Mouse (Mus musculus) limb, embryonic 14.5 days (tissue): ENCODE measurements at regions not wholly inside any gene's neighbourhood (a gene's known extent, or its start where the extent isn't known, plus 50 kb on each side); places are given as distances from the start of the nearest gene placed in this dataset.

Experiments used
- ATAC-seq: fragments of 200-750 bp; cut with Nextera tagmentation; 2 replicates; pipeline ENCODE4 v1.8.0; 2017; ENCODE audit warnings: low read depth, moderate number of reproducible peaks, moderate TSS enrichment; ENCODE audit not compliant: low FRiP score
- DNase-seq: peaks from one replicate; pipeline ENCODE4 v3.0.0-alpha.2; 2015; ENCODE audit warnings: low spot score
- H3K27ac ChIP-seq: fragments of 300-500 bp; sonication (generic); replicated peaks from 2 replicates; pipeline ENCODE4 v1.5.1; 2014; ENCODE audit warnings: low read depth, mild to moderate bottlenecking, low read length, moderate library complexity, mixed read lengths
- H3K27me3 ChIP-seq: fragments of 300-500 bp; sonication (generic); 2 replicates; pipeline ENCODE4 v1.6.1; 2014; ENCODE audit warnings: low read length, mixed read lengths; ENCODE audit not compliant: control insufficient read depth, insufficient read depth
- H3K36me3 ChIP-seq: fragments of 300-500 bp; sonication (generic); 2 replicates; pipeline ENCODE4 v1.6.1; 2014; ENCODE audit warnings: mild to moderate bottlenecking, low read length, moderate library complexity, mixed read lengths; ENCODE audit not compliant: control insufficient read depth, insufficient read depth
- H3K4me1 ChIP-seq: fragments of 300-500 bp; sonication (generic); 2 replicates; pipeline ENCODE4 v1.6.1; 2014; ENCODE audit warnings: antibody characterized with exemption, low read length, mixed read lengths; ENCODE audit not compliant: control insufficient read depth, insufficient read depth
- H3K4me2 ChIP-seq: fragments of 300-500 bp; sonication (generic); replicated peaks from 2 replicates; pipeline ENCODE4 v1.6.1; 2014; ENCODE audit warnings: low read depth, mild to moderate bottlenecking, low read length, moderate library complexity; ENCODE audit not compliant: severe bottlenecking
- H3K4me3 ChIP-seq: fragments of 300-500 bp; sonication (generic); replicated peaks from 2 replicates; pipeline ENCODE4 v1.5.1; 2014; ENCODE audit warnings: low read length
- H3K9ac ChIP-seq: fragments of 300-500 bp; sonication (generic); 2 replicates; pipeline ENCODE4 v1.6.1; 2014; ENCODE audit warnings: mild to moderate bottlenecking, low read depth, low read length, moderate library complexity; ENCODE audit not compliant: severe bottlenecking
- H3K9me3 ChIP-seq: fragments of 300-500 bp; sonication (generic); 2 replicates; pipeline ENCODE4 v1.6.1; 2016; ENCODE audit warnings: low read length; ENCODE audit not compliant: control insufficient read depth
- POLR2A ChIP-seq: fragments of 200-500 bp; IDR thresholded peaks from 2 replicates; pipeline ENCODE4 v1.8.0; 2012; ENCODE audit warnings: inconsistent platforms, mild to moderate bottlenecking, moderate library complexity, borderline replicate concordance; ENCODE audit not compliant: insufficient read depth, insufficient read length; ENCODE audit errors: extremely low read depth
- WGBS: fragments of 180-500 bp; shearing (Covaris S2); extraction: QIAGEN DNeasy Blood & Tissue Kit; methylation state at CpG from one replicate; pipeline ENCODE4 v1.1.7; 2014; 5-methylcytosine and 5-hydroxymethylcytosine counted together

DNA sequence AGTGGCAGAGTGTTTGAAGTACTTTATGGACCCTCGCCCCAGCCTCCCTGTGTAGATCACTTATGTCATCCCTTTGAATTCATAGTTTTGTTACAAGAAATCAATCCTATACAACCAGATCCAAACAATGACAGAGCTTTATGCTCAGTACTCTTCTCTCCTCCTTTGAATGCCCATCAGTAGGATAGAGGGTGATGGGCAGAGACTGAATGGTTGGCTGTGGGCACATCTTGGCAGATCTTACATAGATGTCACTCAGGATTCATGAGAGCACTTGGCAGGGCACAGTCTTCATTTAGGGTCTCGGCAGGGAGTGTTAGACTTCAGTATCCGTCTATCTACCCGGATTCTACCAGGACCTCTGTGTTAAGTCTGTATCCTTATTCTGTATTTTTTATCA is 103.6 kb downstream of the Bach1 start:
- peaks cover under 1% of the 10 kb centered on the region for H3K4me1 ChIP-seq
- 90% methylated on average over 4 of the region's 4 CpGs for WGBS

DNA sequence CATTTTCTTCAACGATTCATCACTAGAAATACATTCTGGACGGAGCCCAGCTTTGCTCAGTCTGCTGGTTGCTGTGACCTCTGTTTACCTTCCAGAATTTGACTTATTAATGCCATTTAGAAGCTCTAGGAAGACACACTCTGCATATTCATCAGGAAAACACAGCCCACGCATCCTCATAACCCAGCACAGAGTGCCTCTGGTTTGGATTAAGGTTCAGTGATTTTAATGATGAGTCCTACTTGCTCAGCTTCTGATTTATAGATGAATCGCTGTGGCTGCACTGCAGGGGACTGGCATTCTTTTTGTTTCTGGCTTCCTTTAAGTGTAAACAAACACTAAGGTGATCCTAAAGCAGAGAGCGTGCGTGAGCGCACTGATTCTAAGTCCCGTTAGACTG is 118.8 kb downstream of the Bach1 start:
- WGBS, result 44% methylated on average over 8 of the region's 8 CpGs
- H3K4me3 ChIP-seq, result no peak overlapping the region
- no peak for ATAC-seq

More for the DNA sequence above, 103.6 kb downstream of the Bach1 start:
- Histone ChIP-seq H3K9ac (no peak overlapping the region), H3K4me3 (no peak overlapping the region), H3K27ac (no peak overlapping the region), H3K9me3 (no peaks in the 10 kb centered on the region), H3K36me3 (no peaks in the 10 kb centered on the region), H3K27me3 (no peaks in the 10 kb centered on the region), H3K4me2 (no peak overlapping the region)
- DNase-seq (no peak), ATAC-seq (no peak)
- TF ChIP-seq POLR2A, result no peak

DNA sequence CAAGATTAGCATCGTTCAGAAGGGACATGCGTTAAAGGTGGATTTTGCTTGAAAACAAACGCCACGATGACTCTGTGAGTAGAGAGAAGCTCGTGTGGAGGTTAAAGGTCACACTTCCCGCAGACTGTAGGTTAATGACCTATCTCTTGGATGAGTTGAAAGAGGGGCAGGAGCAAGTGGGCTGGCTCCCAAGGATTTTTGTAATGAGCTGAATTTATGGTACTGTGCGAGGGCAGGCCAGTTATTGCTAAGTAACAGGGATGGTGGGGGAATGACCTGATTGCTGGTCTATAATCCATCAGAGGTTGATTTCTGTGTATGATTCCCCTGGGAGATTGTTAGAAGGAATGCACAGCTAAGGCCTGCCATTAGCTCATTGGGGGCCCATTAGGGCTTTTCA is 135.6 kb downstream of the Bach1 start:
- Histone ChIP-seq H3K9me3 (no peaks in the 10 kb centered on the region), H3K4me2 (no peak overlapping the region), H3K4me1 (no peaks in the 10 kb centered on the region), H3K27ac (no peak overlapping the region), H3K36me3 (no peaks in the 10 kb centered on the region), H3K9ac (no peak overlapping the region), H3K4me3 (no peak overlapping the region), H3K27me3 (no peaks in the 10 kb centered on the region)
- no peak for DNase-seq
- TF ChIP-seq POLR2A, result no peak
- no peak for ATAC-seq
- WGBS, result 40% methylated on average over 7 of the region's 7 CpGs

More for the DNA sequence above, 118.8 kb downstream of the Bach1 start:
- TF ChIP-seq POLR2A, result no peak
- no peaks in the 10 kb centered on the region for H3K36me3 ChIP-seq
- H3K9me3 ChIP-seq, result no peaks in the 10 kb centered on the region
- H3K9ac ChIP-seq, result no peak overlapping the region
- no peak overlapping the region for H3K27ac ChIP-seq
- H3K4me2 ChIP-seq, result no peak overlapping the region
- H3K27me3 ChIP-seq, result no peaks in the 10 kb centered on the region
- DNase-seq, result no peak
- H3K4me1 ChIP-seq, result no peaks in the 10 kb centered on the region

DNA sequence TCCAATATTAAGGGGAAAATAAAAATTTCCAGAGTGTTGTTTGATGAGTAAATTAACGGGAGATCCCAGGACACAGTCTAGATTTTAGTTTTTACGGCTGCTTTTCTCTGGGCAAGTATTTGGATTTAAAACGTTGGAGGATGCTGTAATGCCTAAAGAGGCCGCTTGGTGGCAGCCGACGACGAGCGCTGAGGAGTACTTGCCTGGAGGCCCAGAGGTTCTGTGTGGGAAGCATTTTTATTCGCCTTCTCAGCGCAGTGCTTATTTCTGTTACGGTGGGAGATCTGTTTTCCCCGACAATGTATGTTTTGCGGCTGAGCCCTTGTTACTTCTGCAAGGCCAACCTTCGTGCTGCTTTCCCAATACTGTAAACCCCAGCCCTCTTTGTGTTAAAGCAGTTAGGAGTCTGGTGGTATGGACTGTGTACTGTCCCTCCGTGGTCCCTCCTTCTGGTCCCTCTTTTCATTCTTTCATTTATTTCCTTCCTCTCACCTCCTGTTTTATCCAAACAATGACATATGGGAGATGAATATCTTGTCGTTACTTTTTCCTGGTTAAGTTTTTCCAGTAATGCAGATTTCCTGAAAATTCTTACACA is 142.3 kb downstream of the Bach1 start:
- peak; percentile 82 for ATAC-seq
- no peak for TF ChIP-seq POLR2A
- 10% methylated on average over 16 of the region's 16 CpGs for WGBS

More for the DNA sequence above, 142.3 kb downstream of the Bach1 start:
- H3K27me3 ChIP-seq, result no peaks in the 10 kb centered on the region
- no peak overlapping the region for H3K4me3 ChIP-seq
- H3K27ac ChIP-seq, result no peak overlapping the region
- peak; percentile 89 for DNase-seq
- H3K4me1 ChIP-seq, result no peaks in the 10 kb centered on the region
- H3K9ac ChIP-seq, result no peak overlapping the region
- peak overlapping the region; percentile 22; the same call in 1 of the 2 replicates for H3K4me2 ChIP-seq
- no peaks in the 10 kb centered on the region for H3K9me3 ChIP-seq
- no peaks in the 10 kb centered on the region for H3K36me3 ChIP-seq
